Mouse (Mus musculus) megakaryocyte-erythroid progenitor cell, adult 5-6 weeks (primary cell): ENCODE results near the gene Cldn20. TPM values are rescaled to one million over a fixed set of nuclear protein-coding genes. Genes with fewer than 3 reads are reported as not detected.

Experiments used
- ATAC-seq: replicated peaks from 2 replicates; pipeline ENCODE4 v1.8.0; 2016; ENCODE audit warnings: mild to moderate bottlenecking, inconsistent platforms; ENCODE audit not compliant: severe bottlenecking, poor library complexity, low FRiP score, low TSS enrichment
- total RNA-seq, 2 experiments: library from RNA; stranded (forward) in 1 of 2; stranded (reverse) in 1 of 2; fragments of 200-1000, 215-1000 nt in 1 of 2; fragments of >200 nt in 1 of 2; fragmentation: Nextera tagmentation in 1 of 2; gene quantifications; 2 replicates each; pipeline ENCODE4 v1.2.3; 2014 to 2017

Cldn20 gene
- total RNA-seq (2014; fragmentation: Nextera tagmentation) (not detected in 2 replicates), total RNA-seq (2017) (1.3 TPM in 1 of 2 replicates, not detected in the other)

DNA sequence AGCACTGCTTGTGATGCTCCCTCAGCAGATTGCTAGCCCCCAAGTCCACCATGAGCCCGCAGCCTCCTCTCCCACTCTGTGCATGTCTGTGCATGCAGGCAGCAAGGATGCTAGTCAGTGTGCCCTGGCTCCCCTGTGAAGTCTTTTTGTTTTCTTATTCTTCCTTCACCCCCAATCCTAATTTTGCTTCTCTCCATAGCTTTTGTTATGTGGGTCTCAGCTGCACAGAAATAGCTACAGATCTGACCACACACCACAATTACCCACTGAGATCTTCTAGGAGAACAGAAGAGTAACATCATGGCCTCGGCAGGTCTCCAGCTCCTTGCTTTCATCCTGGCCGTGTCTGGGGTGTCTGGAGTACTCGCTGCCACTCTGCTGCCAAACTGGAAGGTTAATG lies at the start of gene Cldn20:
Gene Cldn20, plus strand, starts transcription at position 301 of the 400 bp plus-strand sequence.
- ATAC-seq, result no peak

- ATAC-seq, result peak; percentile 59
These were observed 49.3 kb upstream of the Cldn20 start for GRCm38 (mm10) chr17:3483091-3483490.

GRCm38 (mm10) chr17:3485851-3486250 lies 46.5 kb upstream of the Cldn20 start:
- no peak for ATAC-seq

GRCm38 (mm10) chr17:3487211-3487610 lies 45.1 kb upstream of the Cldn20 start:
- no peak for ATAC-seq

GRCm38 (mm10) chr17:3487721-3488601 lies 44.4 kb upstream of the Cldn20 start:
- peak; percentile 80 for ATAC-seq

- ATAC-seq, result no peak
These were observed 42.0 kb upstream of the Cldn20 start for GRCm38 (mm10) chr17:3490216-3490895.

DNA sequence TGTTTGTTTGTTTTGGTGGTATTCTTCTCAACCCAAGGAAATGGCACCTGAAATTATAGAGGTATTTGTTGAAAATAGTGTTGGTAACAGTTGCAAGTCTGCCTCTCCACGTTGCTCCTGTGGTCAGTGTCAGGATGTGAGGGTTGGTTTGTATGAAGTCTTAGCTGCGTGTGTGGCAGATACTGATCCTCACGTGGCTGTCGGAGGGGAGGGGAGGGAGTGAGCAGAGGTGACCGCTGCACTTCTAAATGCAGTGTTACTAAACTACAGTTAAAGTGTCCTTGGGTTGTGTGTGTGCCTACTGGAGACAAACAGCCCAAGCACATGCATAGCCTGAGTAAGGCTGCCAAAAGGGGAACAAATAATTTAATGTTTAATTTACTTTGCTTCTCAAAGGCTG lies 41.3 kb upstream of the Cldn20 start:
- ATAC-seq, result no peak

DNA sequence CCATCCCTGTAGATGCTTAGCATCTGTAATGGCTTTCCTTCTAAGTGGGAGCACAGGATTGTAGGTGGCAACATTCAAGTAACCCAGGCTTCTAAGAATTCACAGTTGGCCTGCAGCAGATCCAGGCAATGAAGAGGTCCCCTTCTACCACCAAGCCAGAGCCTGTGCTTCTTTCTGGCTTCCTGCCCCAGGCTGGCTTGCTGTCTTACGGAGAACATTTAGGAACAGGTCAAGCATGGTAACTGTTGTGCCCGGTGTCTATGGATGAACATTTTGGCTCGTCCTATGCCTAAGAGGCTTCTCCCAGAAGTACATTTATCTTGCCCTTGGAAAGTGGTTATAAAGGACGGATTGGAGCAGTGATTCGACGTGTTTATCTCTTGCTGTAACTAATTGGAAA lies 40.7 kb upstream of the Cldn20 start:
- ATAC-seq, result no peak

DNA sequence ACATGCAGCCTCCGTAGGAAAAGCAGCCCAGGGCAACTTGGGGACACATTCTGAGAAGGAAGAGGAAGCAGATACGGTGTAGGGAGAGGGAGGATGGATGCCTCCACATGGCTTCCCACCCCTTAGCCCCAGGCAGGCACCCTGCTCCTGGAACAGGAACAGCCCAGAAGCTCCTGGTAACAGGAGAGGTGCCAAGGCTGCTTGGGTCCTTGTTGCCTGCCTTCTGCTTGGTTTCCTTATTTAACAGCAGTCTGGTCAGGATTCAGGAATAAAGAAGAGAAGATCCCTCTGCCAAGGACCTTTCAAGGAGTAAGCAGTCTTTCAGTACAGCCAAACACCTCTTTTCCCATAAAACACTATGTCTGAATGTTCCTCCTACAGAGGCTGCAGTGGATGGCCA lies 36.8 kb upstream of the Cldn20 start:
- no peak for ATAC-seq

DNA sequence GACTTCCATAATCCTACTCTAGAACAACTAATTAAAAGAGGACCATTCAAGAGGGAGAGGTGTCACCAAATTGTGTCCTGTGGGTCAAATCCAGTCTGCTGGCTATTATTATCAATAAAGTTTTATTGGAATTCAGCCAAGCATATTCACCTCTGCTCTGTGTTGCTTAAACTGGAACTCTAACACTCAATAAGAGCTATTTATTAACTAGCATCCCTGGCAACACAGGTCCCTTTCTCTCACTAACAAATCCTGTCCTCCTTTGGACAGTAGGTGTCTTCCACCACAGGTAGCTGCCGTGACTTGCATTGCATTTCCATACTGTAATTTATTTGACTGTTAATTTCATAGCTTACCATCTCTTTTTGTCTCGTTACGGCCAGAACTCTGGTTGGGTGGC lies 36.3 kb upstream of the Cldn20 start:
- no peak for ATAC-seq

- ATAC-seq, result peak; percentile 83
These were observed 34.3 kb upstream of the Cldn20 start for GRCm38 (mm10) chr17:3498086-3498485.

GRCm38 (mm10) chr17:3498580-3498979 lies 33.8 kb upstream of the Cldn20 start:
- no peak for ATAC-seq

DNA sequence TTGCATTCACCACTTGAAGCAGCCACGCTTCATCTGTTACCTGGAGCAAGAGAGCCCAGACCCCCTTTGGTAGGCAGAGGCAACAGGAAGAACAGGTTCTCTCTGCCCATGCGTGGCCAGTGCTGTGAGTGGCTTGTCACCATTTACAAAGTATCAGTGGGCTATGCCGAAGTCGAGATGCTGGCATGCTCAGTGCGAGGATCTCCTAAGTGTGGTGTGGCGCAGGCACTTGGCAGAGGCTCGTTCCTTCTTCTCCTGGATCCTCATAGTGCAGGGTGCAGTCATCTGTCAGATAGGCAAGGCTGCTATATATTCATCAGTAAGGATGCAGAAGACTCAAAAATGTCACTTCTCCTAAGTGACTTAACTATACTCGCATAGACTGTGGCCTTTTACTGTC lies 32.9 kb upstream of the Cldn20 start:
- ATAC-seq, result no peak

DNA sequence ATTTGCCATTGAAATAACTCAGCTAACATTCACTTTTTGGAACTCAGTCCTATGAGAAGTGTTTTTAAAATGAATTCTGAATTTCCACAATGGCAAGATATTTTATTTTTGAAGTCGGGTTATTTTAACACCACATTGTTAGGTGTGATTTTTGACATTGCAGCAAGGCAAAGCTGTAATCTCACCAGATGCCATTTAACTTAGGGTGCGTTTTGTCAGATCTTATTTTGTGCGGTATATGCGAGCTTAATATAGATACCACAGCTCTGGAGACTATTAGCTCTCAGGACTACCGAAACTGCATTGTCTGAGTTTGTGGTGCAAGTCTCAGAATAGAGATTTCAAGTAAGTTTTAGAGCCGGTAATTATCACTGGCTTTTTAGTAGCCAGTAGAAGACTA lies 32.3 kb upstream of the Cldn20 start:
- no peak for ATAC-seq

DNA sequence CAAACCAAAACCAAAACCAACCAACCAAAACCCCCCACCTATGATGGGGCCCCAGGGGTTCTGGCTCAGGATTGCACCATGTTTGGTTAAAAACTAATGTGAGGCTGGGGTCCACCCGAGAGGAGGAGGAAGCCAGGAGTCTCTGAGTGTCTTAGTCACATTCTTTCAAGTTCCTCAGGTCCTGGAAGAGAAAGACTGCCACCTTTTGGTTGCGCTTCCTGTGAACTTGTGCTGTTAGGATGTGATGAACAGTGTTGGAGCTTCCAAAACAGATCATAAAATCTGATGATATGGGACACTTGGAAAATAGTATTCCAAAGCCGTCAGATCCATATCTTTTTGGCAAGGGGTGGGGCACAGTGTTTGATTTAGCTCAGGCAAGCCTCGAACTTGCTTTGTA lies 31.4 kb upstream of the Cldn20 start:
- ATAC-seq, result no peak

DNA sequence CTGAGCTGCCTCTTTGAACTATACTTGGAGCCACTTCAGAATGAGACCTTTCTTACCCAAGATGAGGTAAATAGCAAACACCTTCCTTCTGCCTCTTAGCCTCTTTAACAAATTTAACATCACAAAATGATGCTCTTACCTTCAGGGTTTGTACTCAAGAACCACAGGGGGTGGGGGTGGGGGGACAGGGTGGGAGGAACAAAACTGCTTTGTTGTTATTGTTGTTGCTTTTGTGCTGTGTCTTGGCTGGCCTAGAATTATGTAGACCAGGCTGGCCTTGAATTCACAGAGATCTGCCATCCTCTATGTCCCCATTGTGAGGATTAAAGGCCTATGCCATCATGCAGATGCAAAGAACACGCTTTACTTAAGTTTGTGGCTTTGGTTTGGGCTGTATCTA lies 26.6 kb upstream of the Cldn20 start:
- no peak for ATAC-seq

DNA sequence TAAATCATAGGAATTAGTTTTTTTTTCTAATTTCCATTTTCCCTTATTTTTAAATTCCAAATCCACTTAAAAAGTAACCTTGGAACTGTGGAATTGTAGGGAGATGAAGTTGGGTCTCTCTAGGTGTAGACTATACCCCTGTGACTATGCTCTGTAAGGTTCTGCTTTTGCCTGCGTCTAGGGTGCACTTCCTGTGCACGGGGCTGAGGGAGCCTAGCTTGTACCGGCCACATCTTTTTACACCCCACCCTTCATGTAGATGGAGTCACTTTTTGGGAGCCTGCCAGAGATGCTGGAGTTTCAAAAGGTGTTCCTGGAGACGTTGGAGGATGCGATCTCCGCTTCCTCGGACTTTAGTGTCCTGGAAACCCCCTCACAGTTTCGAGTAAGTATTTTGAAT lies 25.8 kb upstream of the Cldn20 start:
- ATAC-seq, result no peak

- peak; percentile 96 for ATAC-seq
These were observed 22.5 kb upstream of the Cldn20 start for GRCm38 (mm10) chr17:3509841-3510240.

- peak; percentile 73 for ATAC-seq
These were observed 18.0 kb upstream of the Cldn20 start for GRCm38 (mm10) chr17:3514316-3514715.

DNA sequence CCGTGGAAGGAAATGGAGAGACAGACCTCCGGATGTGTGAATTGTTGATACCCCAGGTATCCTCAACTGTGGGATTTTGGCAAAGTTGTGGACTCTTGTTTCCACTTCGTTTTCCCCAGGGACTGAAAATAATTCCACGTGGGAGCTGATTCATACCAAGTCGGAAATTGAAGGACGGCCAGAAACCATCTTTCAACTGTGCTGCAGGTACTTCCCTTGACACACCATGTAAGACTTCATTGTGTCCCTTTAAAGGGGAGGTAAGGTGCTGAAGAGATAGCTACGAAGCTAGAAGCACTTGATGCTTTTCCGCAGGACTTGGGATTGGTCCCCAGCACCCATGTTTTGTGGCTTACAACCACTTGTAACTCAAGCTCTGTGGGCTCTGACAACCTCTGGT lies 16.5 kb upstream of the Cldn20 start:
- no peak for ATAC-seq

DNA sequence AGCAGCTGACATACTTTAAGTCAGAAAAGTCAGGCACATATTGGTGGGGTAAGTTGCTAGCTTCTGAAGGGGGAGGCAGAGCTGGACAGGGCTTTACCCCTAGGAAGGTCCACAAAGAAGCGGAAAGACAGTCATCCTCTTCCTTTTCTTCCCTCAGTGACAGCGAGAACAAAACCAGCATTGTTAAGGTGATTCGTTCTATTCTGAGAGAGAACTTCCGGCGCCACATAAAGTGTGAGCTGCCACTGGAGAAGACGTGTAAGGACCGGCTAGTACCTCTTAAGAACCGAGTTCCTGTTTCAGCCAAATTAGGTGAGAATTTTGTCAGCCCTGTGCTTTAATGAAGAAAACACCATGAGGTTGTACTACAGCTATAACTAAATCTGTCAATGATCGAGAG lies 15.9 kb upstream of the Cldn20 start:
- ATAC-seq, result no peak
